In the genomic region with DNA sequence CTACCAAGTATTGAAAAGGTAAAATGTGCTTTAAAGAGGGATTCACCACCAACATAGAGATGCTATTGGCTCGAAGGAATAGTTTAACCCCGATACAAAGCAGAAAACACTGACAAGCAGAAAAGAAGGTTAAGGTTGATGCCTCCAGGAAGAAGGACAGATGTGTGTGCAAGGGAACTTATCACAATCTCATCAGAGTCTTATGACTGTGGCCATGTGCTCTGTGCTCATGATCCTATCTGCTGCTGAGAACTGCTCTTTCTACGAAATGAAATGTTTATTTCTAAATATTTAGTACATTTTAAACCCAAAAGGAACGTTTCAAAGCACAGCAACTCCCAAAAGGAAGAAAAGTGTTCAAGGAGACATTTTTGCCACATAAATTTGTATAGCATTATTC, we compare ENCODE assay signal across 18 mouse cellular contexts. TPM values are rescaled to one million over a fixed set of nuclear protein-coding genes. Genes with fewer than 3 reads are reported as not detected.
"Had no signal": no experiment of that assay in that cellular context is flagged by ENCODE, and none has a peak within 500 bp of the region (broad histone marks: within the 10 kb centered on the region; RNA-seq: fewer than 3 reads in every experiment).

No protein-coding gene starts in this region.

- H3K9me3 ChIP-seq: neural tube, embryonic 13.5 days; neural tube, embryonic 15.5 days; stomach, embryonic 15.5 days had no signal

- H3K4me2 ChIP-seq: neural tube, embryonic 13.5 days; neural tube, embryonic 15.5 days; stomach, embryonic 15.5 days had no signal

- H3K4me3 ChIP-seq: neural tube, embryonic 13.5 days; neural tube, embryonic 15.5 days; stomach, embryonic 15.5 days had no signal

- H3K4me1 ChIP-seq: neural tube, embryonic 13.5 days; neural tube, embryonic 15.5 days; stomach, embryonic 15.5 days had no signal

- H3K27me3 ChIP-seq: neural tube, embryonic 15.5 days; stomach, embryonic 15.5 days had no signal

- H3K9ac ChIP-seq: neural tube, embryonic 13.5 days; neural tube, embryonic 15.5 days; stomach, embryonic 15.5 days had no signal

- H3K36me3 ChIP-seq: neural tube, embryonic 13.5 days; neural tube, embryonic 15.5 days; stomach, embryonic 15.5 days had no signal

- DNase-seq: retina, postnatal 1 day; right cerebral cortex, adult 18-20 months; right cerebral cortex, postnatal 14 days; right cerebral cortex, postnatal 25 days; right cerebral cortex, postnatal 4 days; spleen, adult 18-20 months; thymus, adult 18-20 months; thymus, adult 2 months; thymus, postnatal 14 days; thymus, postnatal 25 days; thymus, postnatal 36 days; thymus, postnatal 4 days had no signal

- H3K27ac ChIP-seq: neural tube, embryonic 13.5 days; neural tube, embryonic 15.5 days; stomach, embryonic 15.5 days; stomach, postnatal 0 days had no signal

RNA-seq across cellular contexts. Expression of a gene that starts 52.1 kb away (rescaled TPM):
- total RNA-seq: neutrophil, adult 5-6 weeks had no signal
- polyA plus RNA-seq: spleen, adult 2 months had no signal
